ENCODE assay signal across 8 mouse cellular contexts in genomic region chr1:59623325-59624017, GRCm38 (mm10). TPM values are rescaled to one million over a fixed set of nuclear protein-coding genes. Genes with fewer than 3 reads are reported as not detected.
DNase-seq lines count a peak whose midpoint lies in the region; ATAC-seq lines count a peak whose summit lies in the region.

No protein-coding gene starts in this region.

- no peak overlapping the region for H3K9ac ChIP-seq in hindbrain, embryonic 16.5 days (ENCODE audit: low read depth, low read length)

- no peak overlapping the region for H3K27ac ChIP-seq in hindbrain, embryonic 16.5 days (ENCODE audit: low read depth, low read length)

- no peak overlapping the region for H3K4me2 ChIP-seq in hindbrain, embryonic 16.5 days (ENCODE audit: low read length)

- peak; percentile 98 for ATAC-seq in hindbrain, embryonic 16.5 days

- peak; percentile 43 for DNase-seq in ovary, postnatal 36 days (ENCODE audit: low spot score)
- no peak for DNase-seq in ovary, adult 18-20 months (ENCODE audit: low spot score)
- DNase-seq in cerebellum, postnatal 14 days = peak; percentile 90
- peak; percentile 24 to 70 for DNase-seq in frontal cortex, postnatal 14 days (ENCODE audit: low spot score in 2 of 2)
- peak; percentile 31 to 81 for DNase-seq in layer of hippocampus, postnatal 25 days (ENCODE audit: extremely low spot score in 1 of 2, low spot score in 1 of 2)
- DNase-seq in lung, postnatal 10 days = peak; percentile 81
- peak; percentile 78 to 86 for DNase-seq in right cerebral cortex, adult 2 months (ENCODE audit: low spot score in 2 of 2)

- 34% methylated on average over 5 of the region's 5 CpGs for WGBS in hindbrain, embryonic 16.5 days

- H3K9me3 ChIP-seq in hindbrain, embryonic 16.5 days (ENCODE audit: control insufficient read depth, low read length) = no peaks in the 10 kb centered on the region

- no peaks in the 10 kb centered on the region for H3K4me1 ChIP-seq in hindbrain, embryonic 16.5 days (ENCODE audit: control insufficient read depth, insufficient read depth, low read depth, low read length)

- no peaks in the 10 kb centered on the region for H3K27me3 ChIP-seq in hindbrain, embryonic 16.5 days (replicated peaks; ENCODE audit: control insufficient read depth, insufficient read depth, low read length)

- H3K4me3 ChIP-seq in hindbrain, embryonic 16.5 days (ENCODE audit: low read length) = no peak overlapping the region

- no peaks in the 10 kb centered on the region for H3K36me3 ChIP-seq in hindbrain, embryonic 16.5 days (ENCODE audit: control insufficient read depth, insufficient read depth, low read length)

RNA-seq across cellular contexts. Expression of gene Sumo1, which starts 47.2 kb away (rescaled TPM):
- polyA plus RNA-seq in hindbrain, embryonic 16.5 days (2015; fragmentation: Nextera tagmentation; extraction: Ambion mirVana) = 307 and 311 TPM in 2 replicates
- total RNA-seq in layer of hippocampus, postnatal 25 days (2021) = 100 to 1,000 TPM; 113 to 114 TPM
